Mouse (Mus musculus): ENCODE measurements around the gene Thap8. TPM values are rescaled to one million over a fixed set of nuclear protein-coding genes. Genes with fewer than 3 reads are reported as not detected.

Thap8 gene
- polyA plus RNA-seq, 1 experiment, result not detected

DNA sequence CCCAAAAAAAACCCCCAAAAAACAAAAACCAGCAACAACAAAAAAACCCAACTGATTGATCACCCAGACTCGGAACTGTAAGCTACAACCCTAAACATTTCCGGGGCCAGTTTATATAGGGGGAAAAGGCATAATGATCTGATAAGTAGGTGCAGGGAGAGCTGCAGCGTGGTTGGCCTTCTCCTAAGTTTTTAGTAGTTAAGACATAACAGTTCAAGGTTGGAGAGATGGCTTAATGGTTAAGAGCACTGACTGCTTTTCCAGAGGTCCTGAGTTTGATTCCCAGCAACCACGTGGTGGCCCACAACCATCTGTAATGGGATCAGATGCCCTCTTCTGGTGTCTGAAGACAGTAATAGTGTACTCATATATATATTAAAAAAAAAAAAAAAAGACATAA lies 1.6 kb downstream of the Thap8 start:
- no peak for DNase-seq (ENCODE audit: low read depth, low spot score)
- 78% methylated on average over 4 of the region's 4 CpGs for WGBS

DNA sequence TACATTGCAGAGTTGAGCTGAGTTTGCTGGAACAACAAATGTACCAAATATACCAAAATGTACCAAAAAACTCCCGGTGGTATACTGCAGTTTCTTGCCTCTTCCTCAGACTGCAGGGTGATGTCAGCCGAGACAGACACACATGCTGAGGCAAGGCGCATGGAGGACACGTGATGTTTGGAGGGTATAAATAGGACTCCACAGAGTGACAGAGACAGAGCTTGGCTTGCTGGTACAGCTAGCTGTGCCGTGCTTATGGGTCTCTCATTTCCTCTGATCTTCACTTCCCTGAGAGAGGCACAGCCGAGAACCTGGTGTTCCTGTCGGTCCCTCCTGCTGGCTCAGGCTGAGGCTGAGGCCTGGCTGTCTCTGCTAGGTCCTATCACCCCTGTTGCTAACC lies 2.8 kb downstream of the Thap8 start:
- no peak for DNase-seq (ENCODE audit: low read depth, low spot score)
- WGBS, result 76% methylated on average over 7 of the region's 7 CpGs

DNA sequence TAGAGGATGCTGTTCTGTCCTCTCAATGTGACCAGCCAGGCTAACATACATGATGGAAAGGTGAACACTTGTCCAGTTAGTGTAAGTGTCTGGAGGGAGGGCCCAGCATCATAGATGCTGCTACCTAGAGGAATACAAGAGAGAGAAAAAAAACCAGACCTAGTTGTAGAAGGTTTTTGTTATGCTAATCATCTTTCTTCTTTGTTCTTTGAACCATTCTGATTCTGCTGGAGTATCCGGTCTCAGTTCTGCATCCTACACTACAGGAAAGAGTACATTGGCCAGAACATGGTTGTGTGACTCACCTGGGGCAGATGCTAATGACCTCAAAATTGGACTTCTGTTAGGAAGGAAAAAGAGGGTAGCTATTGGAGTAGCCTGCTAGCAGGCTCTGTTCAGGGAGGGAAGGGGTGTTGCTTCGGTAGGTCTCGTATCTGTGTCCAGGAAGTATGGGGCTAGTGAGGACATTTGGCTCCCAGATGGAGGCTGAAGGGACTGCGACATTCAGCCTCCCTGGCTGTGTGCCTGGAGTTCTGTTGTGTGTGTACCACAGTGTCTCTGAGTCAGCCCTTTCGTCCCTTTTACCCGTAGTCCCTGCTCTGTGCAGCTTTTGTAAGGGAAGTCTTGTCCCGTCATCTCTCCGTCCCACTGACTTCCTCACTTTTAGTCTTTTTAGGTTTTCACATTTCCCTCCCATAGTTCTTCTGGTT lies 7.0 kb downstream of the Thap8 start:
- 49% methylated on average over 8 of the region's 8 CpGs for WGBS
- no peak for DNase-seq (ENCODE audit: low read depth, low spot score)

DNA sequence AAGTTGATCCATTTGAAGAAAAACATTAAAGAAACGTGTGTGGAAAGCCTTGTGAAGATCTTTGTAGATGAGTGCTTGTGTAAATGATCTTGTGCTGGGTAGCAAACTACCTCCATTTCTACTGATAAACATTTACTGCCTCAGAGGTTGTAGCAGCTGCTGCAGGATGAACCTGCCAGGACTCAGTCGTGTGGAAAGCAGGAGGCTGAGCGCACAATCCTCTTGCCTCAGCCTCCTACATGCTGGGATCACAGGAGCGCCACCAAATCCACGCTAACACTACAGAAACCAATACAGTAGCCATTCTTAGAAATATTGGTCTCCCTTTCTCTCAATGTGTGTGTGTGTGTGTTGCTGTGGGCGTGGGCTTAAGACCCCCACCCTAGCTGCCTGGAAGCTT lies 8.2 kb downstream of the Thap8 start:
- WGBS, result 57% methylated on average over 6 of the region's 6 CpGs
- DNase-seq (ENCODE audit: low read depth, low spot score), result no peak

DNA sequence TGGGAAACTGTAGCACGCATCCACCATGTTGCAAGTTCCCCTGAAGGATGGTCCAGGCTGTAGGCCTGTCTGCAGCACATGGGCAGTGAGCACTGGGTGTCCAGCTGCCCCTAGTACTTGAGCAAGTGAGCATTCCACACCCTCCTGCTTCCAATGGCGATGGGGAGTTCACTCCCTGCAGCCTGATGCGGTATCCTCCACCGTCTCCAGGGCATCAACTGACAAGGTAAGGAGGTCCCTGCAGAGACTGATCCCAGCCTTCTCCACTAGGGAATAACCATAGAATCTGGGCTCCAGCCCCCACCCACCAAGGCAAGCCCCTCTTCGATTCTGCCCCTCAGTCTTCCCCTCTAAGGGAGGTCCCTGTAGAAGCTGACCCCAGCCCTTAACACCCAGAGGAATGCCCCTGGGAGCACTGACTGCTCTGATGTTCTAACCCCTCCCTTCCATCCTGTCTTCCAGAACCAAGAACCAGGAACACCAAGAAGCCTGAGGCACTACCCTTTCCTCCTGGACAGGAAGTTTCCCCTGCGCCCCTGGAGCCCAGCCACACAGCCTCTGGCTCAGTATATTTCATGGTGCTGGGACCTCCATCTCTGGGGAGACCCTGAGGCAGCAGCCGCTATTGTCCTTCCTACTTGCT lies 9.3 kb downstream of the Thap8 start:
- WGBS, result 71% methylated on average over 7 of the region's 7 CpGs

DNA sequence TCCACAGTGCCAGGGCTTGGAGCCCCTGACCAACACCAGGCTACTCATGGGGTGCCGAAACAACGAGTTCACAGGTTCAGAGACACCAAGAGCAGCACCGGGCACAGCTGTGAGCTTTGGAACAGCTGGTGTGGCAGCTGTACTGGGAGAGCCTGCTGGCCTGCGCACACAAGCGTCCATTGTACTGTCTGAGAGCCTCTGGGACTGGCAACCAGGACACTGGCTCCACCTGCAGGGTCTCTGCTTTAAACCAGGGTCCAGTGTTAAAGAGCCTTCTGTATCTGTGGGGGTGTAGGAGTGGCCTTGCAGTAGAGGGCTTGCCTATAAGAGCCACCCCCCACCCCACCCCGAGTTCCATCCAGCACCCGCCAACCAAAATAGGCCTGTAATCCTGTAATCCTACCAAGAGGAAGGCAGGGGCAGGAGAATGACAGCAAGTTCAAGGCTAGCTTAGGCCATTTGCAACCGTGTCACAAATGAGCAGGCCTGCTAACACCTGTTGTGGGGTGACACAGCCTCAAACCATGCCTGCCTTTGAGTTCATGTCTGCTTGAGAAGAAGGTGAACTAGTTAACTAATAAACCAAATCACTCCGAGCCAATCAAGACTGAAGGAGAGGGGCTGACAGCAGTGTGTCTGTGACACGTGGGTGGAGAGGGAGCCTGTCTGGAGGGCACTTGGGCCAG lies 10.0 kb downstream of the Thap8 start:
- DNase-seq (ENCODE audit: low read depth, low spot score), result no peak
- 57% methylated on average over 10 of the region's 10 CpGs for WGBS

More for the DNA sequence above, 9.3 kb downstream of the Thap8 start:
- DNase-seq (ENCODE audit: low read depth, low spot score), result no peak

DNA sequence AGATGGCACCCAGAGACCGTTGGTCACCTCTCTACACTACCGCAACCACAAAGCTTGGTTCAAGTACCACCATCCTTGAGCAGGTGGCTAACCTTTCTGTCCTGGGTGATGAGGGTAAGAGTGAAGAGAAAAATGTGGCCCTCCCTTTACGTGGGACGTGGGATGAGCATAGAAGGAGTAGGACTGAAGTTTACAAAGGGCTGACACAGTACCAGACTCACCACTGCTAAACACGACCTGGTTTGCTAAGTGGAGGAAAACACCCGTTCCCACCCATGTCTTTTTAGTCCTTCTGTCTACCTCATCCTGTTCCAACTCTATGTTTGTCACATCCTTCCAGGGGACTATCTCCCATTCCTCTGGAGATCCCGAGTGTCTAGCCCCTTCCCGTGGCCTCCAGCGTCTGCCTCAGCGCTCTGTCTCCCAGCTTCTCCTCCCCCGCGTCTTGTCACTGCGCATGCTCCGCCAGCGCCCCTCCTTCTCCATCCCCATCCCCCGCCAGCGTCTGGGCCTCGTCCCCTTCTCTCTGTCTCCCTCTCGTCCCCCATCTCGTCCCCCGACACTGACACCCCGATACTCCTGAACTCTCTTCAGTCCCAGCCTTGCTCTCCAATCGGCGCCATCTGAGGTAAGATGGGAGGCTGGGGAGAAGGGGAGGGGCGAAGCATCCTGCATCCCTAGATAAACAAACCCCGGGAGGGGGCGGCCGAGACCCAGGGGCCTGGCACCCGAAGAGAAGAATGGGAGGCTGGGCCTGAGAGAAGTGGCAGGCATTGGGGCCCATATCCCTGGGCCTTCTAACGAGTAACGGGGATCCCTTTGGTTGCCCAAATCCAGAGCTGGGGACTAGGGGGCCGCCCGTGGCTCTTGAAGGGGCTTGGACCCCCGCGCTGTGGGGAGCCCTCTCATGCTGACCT lies 11.6 kb downstream of the Thap8 start, which contains the start of gene Clip3:
Gene Clip3 (plus strand): TSS at position 514 of the 917 bp plus-strand sequence.
- WGBS, result 11% methylated on average over 35 of the region's 35 CpGs
- DNase-seq (ENCODE audit: low read depth, low spot score), result no peak

DNA sequence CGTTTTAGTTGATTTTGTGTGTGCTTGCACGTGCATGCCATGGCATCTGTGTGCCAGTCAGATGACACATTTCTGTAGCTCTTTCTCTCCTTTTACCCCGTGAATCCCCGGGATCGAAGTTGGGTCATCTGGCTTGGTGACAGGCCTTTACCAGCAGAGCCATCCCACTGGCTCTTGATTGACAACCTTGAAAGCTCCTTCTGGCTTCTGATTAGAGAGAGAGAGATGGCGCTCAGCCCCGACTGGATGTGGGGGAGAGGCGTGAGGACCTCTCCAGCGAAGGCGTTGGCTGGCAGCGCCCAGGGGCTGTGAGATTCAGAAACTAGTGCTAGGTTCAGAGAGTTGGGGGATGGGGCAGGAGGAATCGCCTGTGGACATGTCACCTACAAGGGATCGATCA lies 13.9 kb downstream of the Thap8 start:
- DNase-seq (ENCODE audit: low read depth, low spot score), result no peak
- 76% methylated on average over 13 of the region's 13 CpGs for WGBS

DNA sequence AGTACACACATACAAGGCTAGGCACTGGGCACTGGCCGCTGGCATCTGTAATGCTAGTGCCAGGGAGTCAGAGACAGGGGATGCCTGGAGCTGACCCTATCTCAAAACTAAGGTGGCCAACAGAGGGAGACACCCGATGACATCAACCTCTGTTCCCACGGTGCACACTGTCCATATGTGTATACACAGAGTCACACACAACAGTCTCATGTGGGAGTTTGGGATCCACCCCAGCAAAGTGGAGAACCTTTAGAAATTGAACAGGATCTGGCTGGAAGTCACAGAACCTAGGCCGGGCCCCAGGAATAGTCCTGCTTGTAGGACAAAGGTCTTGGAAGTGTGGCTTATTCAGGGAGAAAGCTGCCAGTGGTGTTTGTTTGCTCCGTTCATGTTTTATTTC lies 14.4 kb downstream of the Thap8 start:
- 63% methylated on average over 5 of the region's 5 CpGs for WGBS

DNA sequence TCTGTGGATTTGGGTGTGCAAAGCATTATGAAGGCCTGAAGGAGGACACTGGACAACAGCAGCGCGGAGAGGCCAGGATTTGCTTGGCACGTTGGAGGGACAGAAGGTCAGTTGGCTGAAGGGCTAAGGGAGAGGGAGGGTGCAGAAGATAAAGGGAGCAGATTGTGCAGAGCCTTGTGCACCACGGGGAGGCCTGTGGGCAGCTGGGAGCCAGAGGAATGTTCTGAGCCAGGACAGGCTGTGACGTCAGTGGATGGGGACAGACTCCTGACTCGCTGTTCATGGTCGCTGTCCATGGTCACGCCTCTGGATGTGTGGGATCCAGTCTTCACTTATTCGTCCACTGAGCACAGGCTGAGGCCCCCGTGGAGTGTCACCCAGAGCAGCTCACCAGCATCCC lies 15.2 kb downstream of the Thap8 start:
- 41% methylated on average over 10 of the region's 10 CpGs for WGBS
- DNase-seq (ENCODE audit: low read depth, low spot score), result no peak

More for the DNA sequence above, 14.4 kb downstream of the Thap8 start:
- no peak for DNase-seq (ENCODE audit: low read depth, low spot score)

DNA sequence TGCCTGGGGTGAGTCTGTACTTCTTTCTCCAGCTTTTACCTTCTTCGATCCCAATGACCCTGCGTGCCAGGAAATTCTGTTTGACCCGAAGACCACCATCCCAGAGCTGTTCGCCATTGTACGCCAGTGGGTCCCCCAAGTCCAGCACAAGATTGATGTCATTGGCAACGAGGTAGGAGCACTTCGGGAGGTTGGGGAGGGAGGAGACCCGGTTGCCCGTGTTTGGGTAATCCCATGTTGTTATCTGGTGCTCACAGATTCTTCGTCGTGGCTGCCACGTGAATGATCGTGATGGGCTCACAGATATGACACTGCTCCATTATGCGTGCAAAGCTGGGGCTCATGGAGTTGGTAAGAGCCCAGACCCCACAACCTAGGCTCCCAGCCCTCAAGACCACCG lies 16.9 kb downstream of the Thap8 start:
- 92% methylated on average over 15 of the region's 15 CpGs for WGBS

DNA sequence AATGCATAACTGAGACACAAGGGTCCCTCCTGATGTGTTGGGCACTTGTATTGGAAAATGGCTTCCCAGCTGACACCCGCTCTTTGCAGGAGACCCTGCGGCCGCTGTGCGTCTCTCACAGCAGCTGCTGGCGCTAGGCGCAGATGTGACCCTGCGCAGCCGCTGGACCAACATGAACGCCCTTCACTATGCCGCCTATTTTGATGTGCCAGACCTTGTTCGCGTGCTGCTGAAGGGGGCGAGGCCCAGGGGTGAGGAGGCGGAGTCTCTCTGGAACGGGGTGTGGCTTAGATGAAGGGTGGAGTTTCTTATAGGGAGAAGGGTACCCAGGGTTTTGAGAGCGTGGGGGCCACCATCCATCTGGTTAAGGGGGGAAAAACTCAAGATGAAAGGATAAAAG lies 17.4 kb downstream of the Thap8 start:
- 84% methylated on average over 16 of the region's 16 CpGs for WGBS
- DNase-seq (ENCODE audit: low read depth, low spot score), result no peak

More for the DNA sequence above, 16.9 kb downstream of the Thap8 start:
- no peak for DNase-seq (ENCODE audit: low read depth, low spot score)

DNA sequence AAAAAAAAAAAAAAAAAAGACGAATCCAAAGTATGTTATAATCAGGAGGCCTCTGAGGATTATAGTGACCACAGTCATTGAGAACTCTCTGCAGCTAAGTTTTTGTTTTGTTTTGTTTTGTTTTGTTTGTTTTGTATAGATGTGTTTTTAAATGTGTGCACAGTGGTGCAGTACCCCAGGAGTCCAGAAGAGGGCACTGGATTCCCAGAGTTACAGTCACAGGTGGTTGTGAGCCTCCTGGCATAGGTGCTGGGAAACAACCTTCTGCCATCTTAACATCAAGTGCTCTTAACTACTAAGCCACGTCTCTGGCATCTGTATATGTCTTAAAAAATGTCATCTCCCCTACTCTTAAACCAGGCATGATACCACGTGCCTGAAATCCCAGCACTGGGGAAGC lies 21.0 kb downstream of the Thap8 start:
- DNase-seq (ENCODE audit: low read depth, low spot score), result no peak
- 40% methylated on average over 3 of the region's 3 CpGs for WGBS

DNA sequence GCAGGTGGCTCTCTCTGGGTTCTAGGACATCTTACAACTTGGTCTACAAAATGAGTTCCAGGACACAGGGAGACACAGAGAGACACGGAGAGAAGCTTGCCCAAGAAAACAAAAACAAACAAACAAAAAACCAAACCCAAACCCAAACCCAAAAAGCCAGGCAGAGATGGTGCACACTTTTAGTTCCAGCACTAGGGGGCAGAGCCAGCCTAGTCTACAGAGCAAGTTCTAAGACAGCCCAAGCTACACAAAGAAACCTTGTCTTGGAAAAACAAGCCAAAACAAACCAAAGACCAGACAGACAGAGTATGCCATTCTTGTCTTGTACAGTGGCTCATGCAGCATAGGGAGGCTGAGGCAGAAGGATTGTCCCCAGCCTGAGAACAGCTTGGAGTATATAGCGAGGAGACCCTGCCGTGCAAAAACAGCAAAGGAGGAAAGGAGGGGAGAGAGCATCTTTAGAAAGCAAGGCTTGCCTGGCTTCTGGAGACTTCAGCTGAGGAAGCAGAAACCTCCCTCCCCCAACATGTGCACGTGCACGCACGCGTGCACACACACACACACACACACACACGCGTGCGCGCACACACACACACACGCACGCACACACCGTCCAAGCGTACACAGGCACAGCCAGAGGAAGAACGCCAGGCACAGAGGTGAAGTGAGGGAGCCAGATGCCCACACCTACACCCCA lies 26.3 kb downstream of the Thap8 start:
- 84% methylated on average over 16 of the region's 16 CpGs for WGBS

DNA sequence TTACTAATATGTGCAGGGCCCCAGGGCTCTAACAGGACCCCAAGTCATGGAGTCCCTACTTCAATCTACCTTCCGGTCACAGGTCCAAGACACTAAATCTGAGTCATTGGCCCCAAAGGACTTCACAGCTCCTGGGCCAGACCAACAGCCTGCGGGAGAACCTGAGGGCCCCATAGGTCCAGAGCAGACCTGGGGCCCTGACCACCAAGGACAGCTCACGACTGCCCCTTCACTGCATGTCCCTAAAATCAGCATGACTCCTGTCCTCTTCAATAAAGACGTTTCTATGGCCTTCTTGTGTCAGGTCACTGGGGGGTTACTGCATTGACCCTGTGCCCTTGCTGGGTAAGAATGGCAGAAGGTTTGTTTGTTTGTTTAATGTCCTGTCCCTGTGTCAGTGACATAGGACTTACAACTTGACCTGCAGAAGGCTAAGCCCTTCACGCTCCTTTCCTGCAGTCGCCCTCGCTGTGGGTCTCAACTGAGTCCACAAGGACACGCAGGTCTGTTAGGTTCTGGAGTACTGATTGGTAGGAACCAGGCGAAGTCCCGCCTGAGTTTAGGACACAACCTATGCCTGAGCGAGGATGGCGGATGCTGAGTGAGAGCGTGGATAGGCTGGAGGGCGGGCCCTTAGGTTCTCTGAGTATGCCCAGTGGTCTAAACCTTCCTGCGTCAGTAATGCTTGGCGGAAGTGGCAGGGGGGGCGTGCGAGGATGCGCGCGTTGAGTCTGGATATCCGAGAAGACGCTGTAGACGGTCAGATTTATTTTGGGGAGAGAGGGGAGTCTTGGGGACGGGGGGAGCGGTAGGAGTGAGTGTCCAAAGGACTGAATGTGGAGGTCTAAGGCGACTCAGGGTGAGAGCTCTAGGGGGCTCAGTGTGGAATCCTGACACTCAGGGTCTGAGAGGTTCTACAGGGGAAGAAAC lies 28.4 kb downstream of the Thap8 start, which contains the start of gene Alkbh6:
Gene Alkbh6 (plus strand): TSS at position 642 of the 930 bp plus-strand sequence.
- peak; percentile 97 for DNase-seq (ENCODE audit: low read depth, low spot score)
- WGBS, result 5% methylated on average over 27 of the region's 27 CpGs

More for the DNA sequence above, 26.3 kb downstream of the Thap8 start:
- DNase-seq (ENCODE audit: low read depth, low spot score), result no peak

DNA sequence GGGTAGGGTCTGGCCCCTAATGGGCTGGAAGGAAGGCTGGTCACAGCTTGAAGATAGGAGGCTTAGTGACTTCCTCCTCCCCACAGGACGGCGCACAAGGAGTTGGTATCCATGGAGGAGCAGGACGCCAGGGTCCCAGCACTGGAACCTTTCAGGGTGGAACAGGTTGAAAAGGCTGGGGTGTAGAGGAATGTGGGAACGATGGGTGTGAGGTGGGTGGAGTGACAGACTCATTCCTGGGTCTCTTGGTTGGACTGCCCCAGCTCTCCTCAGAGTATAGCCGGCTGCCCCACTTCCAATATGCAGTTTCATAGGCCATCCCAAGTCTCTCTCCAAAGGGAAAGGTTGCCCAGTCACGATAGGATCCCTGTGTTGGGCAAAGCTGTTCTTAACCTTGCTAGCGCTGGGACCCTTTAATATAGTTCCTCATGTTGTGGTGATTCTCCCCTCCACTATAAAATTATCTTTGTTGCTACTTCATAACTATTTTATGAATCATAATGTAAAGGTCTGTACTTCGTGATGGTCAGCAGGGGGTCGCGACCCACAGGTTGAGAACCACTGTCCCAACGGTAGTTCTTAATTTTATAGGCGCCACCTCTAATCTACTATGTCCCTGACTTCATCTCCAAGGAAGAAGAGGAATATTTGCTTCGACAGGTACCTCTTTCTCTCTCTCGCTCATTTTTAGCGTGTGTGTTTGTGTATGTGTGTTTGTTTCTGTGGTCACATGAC lies 29.7 kb downstream of the Thap8 start:
- no peak for DNase-seq (ENCODE audit: low read depth, low spot score)
- WGBS, result 45% methylated on average over 15 of the region's 15 CpGs

DNA sequence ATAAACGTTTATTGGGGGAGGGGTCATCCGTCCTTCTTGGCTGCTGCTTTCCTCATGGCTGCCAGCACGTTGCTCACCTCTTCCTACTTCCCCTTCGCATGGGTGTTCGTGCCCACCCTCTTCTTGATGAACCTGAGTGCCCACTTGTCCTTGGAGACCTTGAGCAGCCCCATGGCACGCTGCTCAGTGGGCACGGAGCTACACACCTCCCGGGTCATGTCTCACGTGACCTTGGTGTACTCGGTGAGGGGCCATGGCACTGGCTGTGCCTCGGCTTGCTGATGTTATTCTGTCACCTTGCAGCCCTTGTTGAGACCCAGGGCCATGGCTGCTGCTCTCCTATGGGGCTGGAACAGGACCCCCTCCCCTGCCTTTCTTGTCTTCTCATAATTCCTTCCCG lies 30.2 kb downstream of the Thap8 start:
- no peak for DNase-seq (ENCODE audit: low read depth, low spot score)
- WGBS, result 84% methylated on average over 12 of the region's 12 CpGs

Measured in large intestine, adult 2 months (tissue).